Mouse (Mus musculus) testis, postnatal 10 days (tissue): Measurements from ENCODE around the gene Syt17.

ENCODE experiments used
- DNase-seq: peaks from one replicate; pipeline ENCODE4 v3.0.0; 2021; ENCODE audit warnings: low spot score

The Syt17 gene

GRCm38 (mm10) chr7:118462818-118463762 lies 15.1 kb upstream of the Syt17 start:
- DNase-seq = no peak

- DNase-seq = no peak
Measured at GRCm38 (mm10) chr7:118461400-118462136, 13.5 kb upstream of the Syt17 start.

- no peak for DNase-seq
Measured at GRCm38 (mm10) chr7:118453722-118454121, 5.7 kb upstream of the Syt17 start.

- no peak for DNase-seq
Measured at GRCm38 (mm10) chr7:118452940-118453339, 4.9 kb upstream of the Syt17 start.

- peak; percentile 79 for DNase-seq
Measured at GRCm38 (mm10) chr7:118447291-118448133, 510 bp downstream of the Syt17 start.

- DNase-seq = no peak
Measured at GRCm38 (mm10) chr7:118443895-118444485, 4.0 kb downstream of the Syt17 start.

- DNase-seq = no peak
Measured at GRCm38 (mm10) chr7:118443371-118443770, 4.7 kb downstream of the Syt17 start.

- no peak for DNase-seq
Measured at GRCm38 (mm10) chr7:118441535-118441934, 6.5 kb downstream of the Syt17 start.

- peak; percentile 70 for DNase-seq
Measured at GRCm38 (mm10) chr7:118437101-118437802, 10.8 kb downstream of the Syt17 start.

- no peak for DNase-seq
Measured at GRCm38 (mm10) chr7:118428937-118429336, 19.1 kb downstream of the Syt17 start.

- no peak for DNase-seq
Measured at GRCm38 (mm10) chr7:118419491-118420180, 28.4 kb downstream of the Syt17 start.

GRCm38 (mm10) chr7:118414183-118414582 lies 33.8 kb downstream of the Syt17 start:
- DNase-seq = no peak

- no peak for DNase-seq
Measured at GRCm38 (mm10) chr7:118411877-118412276, 36.1 kb downstream of the Syt17 start.

- DNase-seq = no peak
Measured at GRCm38 (mm10) chr7:118409421-118409820, 38.6 kb downstream of the Syt17 start.

- no peak for DNase-seq
Measured at GRCm38 (mm10) chr7:118405251-118405650, 42.8 kb downstream of the Syt17 start.

GRCm38 (mm10) chr7:118402576-118403022 lies 45.4 kb downstream of the Syt17 start:
- DNase-seq = no peak

- no peak for DNase-seq
Measured at GRCm38 (mm10) chr7:118401949-118402348, 46.1 kb downstream of the Syt17 start.

- no peak for DNase-seq
Measured at GRCm38 (mm10) chr7:118399764-118400163, 48.3 kb downstream of the Syt17 start.

- no peak for DNase-seq
Measured at GRCm38 (mm10) chr7:118390705-118391104, 57.3 kb downstream of the Syt17 start.

- DNase-seq = no peak
Measured at GRCm38 (mm10) chr7:118380996-118381395, 67.0 kb downstream of the Syt17 start.
